Mouse (Mus musculus): ENCODE results near the gene Gm20918.
"Not testable (repeated sequence)": the region's sequence is repeated elsewhere in the genome, so short reads cannot be mapped to it uniquely, and the experiment has no call there.

Gm20918 gene

GRCm38 (mm10) chrY:5043637-5044036 lies at the start of gene Gm20918:
Gene Gm20918, plus strand, starts transcription at chrY:5043937.
- not testable (repeated sequence) for DNase-seq (ENCODE audit: low spot score in 2 of 2)

Data from urinary bladder, postnatal 4 days (tissue).